Mouse (Mus musculus): ENCODE results near the gene Ifrd2.
"Not testable (repeated sequence)": the region's sequence is repeated elsewhere in the genome, so short reads cannot be mapped to it uniquely, and the experiment has no call there.

Gene Ifrd2

DNA sequence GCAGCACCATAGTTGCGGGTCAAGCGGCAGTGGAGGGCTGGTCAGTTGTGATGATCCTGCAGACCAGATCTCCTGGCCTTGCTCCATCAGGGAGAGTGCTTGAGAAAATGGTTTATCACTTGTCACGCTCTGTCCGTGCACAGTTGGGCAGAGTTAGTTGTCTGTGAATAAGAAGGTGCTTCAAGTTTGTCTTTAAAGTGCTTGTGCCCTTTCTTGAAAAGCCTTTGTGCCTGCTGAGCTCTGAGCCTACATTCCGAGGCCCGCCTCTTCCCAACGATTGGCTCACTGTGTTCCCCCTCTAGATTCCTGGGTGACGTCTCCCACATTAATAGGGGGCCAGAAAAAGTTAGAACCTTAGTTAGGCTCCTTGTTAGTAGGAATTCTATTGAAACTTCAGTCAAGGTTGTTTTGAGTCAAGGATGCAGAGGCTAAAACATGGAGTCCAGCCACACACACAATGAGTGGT is 35.5 kb upstream of the Ifrd2 start:
- DNase-seq (ENCODE audit: low spot score), result peak; percentile 58

DNA sequence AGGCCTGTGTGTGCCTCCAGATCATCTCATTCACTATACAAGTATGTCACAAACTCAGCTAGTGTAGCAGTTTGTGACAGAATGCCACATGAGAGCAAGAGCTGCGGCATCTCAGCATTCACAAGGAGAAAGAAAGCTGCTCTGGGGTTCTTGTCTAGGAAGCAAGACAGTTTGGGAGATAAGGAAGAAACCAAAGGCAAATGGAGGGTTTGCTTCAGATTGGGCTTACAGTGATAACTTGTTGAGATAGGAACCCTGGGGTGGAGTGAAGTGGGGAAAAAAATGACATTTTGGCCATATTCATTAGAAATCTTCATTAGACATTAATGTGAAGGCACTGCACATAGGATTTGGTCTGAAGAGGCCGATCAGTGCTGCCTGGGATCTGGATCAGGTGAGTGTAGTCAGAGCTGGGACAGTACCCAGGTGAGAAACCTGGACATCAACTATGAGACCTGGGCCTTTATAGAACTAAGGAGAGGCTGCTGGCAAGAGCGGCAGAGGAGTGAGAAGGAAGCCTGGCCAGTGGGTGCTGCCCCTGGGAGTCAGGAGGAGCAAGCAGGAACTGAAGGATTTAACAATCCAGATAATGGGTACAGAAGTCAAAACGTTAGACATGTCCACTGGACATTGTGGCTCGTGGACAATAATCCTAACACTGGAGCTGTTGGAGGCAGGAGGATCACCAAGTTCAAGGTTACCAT is 34.6 kb upstream of the Ifrd2 start:
- DNase-seq (ENCODE audit: low spot score), result no peak

DNA sequence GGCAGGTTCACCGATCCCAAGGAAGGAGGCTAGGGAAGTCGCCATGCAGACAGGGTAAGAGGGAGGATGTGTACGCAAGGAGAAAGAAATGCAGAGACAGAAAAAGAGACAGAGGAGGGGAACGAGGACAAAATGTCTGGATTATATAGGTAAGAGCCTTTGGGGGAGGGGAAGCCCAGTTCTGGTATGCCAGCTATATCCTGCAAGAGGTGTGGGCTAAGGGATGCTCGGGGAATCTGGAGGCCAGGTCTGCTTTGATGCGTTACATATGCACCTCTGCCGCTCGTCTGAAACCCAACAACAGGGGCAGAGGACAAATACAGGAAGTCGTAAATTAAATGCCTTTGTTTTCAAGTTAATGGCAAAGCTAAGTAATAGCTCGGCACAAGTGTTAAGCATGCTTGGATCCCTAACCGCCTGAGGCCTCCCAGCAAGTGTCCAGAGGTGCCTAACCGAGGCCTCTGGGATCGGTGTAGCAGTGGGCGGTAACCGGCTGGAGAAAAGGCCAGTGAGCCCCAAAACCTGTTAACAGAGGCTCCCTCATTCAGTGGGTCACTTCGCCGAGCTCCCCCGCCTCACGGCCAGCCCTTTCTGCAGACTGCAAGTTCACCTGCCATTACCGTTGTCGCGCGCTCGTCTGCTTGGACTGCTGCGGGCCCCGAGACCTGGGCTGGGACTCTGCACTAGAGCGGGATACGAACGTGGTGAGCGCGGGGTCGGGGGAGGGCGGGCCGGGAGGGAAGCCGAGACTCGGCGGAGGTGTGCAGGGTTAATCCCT is 33.7 kb upstream of the Ifrd2 start:
- peak; percentile 46 for DNase-seq (ENCODE audit: low spot score)

GRCm38 (mm10) chr9:107554319-107554825 is 33.1 kb upstream of the Ifrd2 start:
- DNase-seq (ENCODE audit: low spot score), result peak; percentile 99

GRCm38 (mm10) chr9:107555031-107555457 is 32.4 kb upstream of the Ifrd2 start:
- DNase-seq (ENCODE audit: low spot score), result peak; percentile 72

DNA sequence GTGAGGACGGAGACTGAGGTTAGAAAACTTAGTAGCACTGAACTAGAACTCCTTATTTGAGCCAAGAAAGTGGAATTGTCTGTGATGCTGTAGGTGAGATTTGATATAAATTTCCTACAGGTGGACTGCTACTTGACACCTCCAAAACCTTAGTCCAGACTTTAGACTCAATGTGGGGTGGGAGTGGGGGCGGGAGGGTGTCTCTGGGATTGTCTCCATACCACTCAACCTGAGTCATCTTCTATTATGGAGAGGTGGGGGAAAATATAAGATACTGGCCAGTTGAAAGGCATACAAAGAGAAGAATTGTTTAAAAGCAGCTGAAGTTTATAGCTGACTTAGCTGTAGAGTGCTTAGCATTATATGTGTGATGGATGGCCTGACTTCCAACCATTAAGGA is 31.7 kb upstream of the Ifrd2 start:
- DNase-seq (ENCODE audit: low spot score), result no peak

DNA sequence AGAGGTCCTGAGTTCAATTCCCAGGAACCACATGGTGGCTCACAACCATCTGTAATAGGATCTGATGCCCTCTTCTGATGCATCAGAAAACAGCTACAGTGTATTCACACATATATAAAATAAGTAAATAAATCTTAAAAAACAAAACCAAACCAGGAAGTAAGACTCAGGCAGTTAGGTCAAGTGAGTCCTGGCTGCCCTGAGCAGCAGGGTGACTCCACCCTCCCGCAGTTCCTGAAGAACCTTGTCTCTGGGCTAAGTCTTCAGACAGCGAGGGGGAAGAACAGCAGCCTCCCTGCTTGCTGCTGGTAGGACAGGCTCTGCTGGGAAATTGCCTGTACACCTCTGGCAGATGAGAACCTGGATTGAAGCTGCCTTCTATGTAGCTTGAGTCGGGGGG is 31.1 kb upstream of the Ifrd2 start:
- no peak for DNase-seq (ENCODE audit: low spot score)

DNA sequence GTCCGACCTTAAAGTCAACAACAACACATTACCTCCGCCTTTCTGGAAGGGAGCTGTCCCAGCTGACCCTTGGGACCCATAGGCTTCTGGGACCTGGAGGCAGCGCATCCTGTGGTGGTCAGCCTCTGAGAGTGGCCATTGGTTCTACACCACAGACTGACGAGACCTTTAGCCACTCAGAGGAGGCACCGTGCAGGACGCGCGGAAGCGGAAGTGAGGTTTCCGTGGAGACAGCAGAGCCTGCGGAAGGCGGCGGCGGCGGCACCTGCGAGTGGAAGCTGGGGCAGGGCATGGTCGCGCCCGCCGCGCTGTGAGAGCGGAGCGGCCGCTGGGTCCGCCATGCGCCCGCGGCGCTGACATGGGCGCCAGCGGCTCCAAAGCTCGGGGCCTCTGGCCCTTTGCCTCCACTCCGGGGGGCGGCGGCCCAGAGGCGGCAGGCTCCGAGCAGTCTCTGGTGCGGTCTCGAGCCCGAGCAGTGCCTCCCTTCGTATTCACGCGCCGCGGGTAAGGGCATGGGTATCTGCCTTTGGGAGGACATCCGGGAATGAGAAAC is 24.3 kb upstream of the Ifrd2 start, which contains the start of gene Tusc2:
Gene Tusc2 (plus strand): TSS at position 227 of the 553 bp plus-strand sequence.
- peak; percentile 96 for DNase-seq (ENCODE audit: low spot score)

- DNase-seq (ENCODE audit: low spot score), result not testable (repeated sequence)
Observed at GRCm38 (mm10) chr9:107565556-107565955, 21.9 kb upstream of the Ifrd2 start.

DNA sequence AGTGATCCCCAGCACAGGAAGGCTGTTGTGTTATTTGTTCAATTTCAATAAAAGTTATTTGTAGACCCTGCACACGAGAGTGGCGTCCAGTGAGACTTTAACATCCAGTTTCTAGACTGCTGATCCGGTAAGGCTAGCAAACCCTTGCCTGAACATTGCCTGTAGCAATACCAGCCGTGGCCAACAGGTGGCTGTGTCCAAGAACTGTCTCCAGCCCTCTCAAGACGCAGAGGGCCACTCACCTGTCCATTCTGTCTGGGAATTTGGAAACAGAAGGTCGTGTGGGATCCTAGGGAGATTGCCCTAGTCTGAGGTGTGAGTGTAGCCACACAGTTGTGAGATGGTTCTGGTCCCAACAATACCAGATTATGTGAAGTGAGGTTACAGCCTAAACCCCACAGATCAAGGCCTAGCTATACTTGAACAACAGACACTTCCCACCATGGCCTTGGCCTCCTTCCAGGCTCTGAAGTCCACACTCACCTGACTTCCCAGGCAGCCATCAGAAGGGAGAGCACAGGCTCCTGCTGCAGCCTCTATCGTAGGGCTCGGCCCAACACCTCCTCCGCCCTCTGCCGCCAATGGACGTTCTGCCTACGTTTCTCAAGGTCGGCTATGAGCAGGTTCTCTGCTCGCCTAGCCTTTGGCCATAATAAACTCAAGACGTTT is 21.3 kb upstream of the Ifrd2 start:
- peak; percentile 85 for DNase-seq (ENCODE audit: low spot score)

DNA sequence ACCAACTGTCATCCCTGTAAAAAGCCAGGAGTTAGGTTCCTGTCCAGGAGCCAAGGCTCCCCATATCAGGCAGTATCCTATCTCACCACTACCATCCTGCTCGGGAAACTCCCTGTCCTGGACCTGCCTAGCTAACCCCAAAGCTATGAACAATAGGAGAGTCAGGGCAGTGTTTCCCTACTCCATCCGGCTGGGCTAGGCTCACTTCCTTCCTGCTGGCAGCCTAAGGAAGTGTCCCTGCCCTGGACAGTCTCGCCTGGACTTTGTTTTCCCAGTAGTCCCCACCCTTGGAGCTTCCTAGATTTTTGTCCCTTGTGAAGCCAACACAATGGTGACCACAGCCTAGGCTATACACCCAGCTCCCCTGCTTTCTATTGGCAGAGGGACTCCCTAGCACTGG is 20.6 kb upstream of the Ifrd2 start:
- no peak for DNase-seq (ENCODE audit: low spot score)

DNA sequence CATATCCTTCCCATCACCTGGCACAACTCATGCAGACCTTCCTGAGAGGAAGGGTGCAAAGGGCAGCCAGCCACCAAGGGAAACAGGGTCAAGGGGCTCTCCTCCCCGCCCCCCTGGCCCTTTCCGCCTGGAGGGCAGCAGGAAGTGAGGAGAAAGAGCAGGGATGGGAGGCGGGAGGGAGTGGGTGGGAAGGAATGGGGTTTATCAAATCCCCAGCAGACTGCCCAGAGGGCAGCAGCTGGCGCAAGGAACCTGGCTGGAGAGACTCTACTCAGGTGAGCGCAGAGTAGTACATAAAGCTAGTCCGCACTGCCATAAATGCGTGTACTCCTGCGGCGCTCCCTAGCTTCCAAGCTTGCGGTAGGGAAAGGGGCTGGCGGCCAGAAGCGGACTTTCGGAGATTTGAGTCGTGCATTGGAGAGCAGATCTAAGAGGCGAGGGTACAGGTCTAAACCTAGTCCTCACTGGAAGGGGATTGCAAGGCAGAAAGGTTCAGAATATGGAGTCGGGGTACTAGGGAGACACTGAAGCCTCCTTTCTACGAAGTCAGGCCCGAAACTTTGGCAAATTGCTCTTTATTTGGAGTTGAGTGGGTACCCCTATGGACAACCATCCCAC is 19.6 kb upstream of the Ifrd2 start, which contains the start of gene Hyal2:
Gene Hyal2 (plus strand): TSS at position 244 of the 618 bp plus-strand sequence.
- peak; percentile 51 for DNase-seq (ENCODE audit: low spot score)

DNA sequence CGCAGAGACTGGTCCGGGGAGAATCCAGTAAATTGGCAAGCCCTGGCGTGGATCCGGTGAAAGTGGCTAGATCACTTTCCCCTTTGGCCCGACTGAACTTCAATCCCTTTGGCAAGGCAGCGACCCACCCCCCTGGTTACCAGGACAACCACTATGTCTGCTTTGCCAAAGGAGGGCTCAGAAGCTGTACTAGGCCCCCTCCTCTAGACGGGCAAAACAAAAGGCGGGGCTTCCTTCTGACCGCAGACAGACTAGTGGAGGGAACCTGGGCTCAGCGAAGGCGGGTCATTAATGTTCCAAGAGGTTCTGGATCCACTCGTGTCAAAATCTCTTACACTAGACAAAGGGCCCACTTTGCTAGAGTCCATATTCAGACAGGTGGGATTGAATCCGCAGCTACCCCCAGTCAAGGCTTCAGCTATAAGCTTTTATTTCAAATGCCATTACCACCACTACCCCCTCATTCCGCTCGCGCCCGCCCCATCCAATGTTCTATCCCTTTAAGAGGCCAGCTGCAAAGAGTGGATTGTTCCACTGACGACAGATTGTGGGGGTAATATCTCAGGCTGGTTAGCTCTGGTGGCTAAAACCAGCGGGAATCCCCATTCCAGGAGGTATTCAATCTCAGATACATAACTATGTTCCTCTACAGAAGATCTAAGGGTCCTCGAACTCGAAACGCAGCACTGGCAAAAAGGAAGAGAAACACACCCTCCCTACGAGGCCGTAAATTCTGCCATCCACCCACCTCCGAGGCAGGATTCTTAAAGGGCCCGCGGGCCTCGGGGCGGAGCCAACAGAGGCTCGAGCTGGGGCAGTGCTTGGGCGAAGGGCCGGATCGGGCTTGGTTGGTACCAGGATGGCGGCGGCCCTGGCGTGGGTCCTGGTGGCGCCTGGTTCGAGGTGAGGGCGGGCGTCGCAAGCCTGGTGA is 18.8 kb upstream of the Ifrd2 start:
- DNase-seq (ENCODE audit: low spot score), result peak; percentile 93

DNA sequence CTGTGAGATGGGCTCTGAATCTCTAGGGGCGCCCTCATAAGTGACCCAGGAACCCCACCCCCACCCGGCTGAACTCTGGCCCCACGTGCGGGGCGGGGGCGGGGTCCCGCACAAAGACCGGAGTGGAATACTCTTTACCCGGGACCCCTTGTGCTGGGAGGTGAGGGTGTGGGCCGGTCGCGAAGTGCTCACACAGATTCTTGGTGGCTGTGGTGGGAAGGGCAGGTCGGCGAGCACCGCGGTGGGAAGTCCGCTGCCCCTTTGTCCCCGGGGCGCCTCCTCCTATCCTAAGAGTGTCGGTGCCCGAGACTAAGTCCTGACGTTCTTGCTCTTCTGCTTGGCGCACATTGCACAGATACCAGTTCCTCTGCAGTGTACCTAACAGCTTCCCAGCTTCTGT is 18.2 kb upstream of the Ifrd2 start:
- no peak for DNase-seq (ENCODE audit: low spot score)

- no peak for DNase-seq (ENCODE audit: low spot score)
Observed at GRCm38 (mm10) chr9:107570016-107570415, 17.4 kb upstream of the Ifrd2 start.

DNA sequence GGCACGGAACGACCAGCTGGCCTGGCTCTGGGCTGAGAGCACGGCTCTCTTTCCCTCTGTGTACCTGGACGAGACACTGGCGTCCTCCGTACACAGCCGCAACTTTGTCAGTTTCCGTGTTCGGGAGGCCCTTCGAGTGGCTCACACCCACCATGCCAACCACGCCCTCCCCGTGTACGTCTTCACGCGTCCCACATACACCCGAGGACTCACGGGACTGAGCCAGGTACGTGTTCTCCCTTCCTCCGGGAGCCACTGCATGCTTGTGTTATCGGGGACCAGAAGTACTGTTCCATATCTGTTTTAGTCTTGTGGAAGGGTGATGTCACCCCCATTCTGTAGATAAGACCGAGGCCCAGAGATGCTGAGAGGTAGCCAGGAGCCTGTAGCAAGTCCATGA is 16.6 kb upstream of the Ifrd2 start:
- no peak for DNase-seq (ENCODE audit: low spot score)

DNA sequence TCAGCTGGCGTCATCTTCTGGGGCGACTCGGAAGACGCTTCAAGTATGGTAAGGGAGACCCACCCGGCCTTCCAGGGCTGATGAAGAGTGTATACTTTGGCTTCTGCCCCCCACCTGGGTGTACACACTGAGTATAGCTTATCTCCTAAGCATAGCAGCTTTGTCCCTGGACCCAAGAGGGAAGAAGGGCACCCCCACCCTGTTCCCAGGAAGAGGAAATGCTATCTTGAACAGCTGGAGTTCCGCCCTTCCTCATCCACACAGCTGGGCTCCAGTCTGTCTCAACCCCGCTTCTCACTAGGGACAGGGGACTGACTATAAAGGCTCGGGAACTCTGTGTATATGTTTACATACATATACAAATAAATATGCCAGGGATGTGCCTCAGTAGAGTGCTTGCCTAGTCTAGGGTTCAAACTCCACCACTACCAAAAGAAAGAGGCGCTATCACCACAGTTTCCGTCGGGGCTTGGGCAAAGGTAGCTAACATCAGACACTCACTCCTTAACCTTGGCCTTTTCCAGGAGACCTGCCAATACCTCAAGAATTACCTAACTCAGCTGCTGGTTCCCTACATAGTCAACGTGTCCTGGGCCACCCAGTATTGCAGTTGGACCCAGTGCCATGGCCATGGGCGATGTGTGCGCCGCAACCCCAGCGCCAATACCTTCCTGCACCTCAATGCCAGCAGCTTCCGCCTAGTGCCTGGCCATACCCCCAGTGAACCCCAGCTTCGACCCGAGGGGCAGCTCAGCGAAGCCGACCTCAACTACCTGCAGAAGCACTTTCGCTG is 15.7 kb upstream of the Ifrd2 start:
- no peak for DNase-seq (ENCODE audit: low spot score)

DNA sequence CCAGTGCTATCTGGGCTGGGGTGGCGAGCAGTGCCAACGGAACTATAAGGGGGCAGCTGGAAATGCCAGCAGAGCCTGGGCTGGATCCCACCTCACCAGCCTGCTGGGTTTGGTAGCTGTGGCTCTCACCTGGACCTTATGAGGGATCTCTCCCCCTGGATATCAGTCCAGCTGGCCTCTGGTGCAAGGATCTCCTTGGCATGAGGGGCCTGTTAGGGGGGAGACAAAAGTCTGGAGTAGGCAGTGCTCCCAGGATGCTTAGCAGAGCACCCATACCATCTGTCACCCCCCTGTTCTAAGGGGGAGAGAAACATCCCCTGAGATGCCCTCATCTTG is 15.1 kb upstream of the Ifrd2 start:
- DNase-seq (ENCODE audit: low spot score), result no peak

DNA sequence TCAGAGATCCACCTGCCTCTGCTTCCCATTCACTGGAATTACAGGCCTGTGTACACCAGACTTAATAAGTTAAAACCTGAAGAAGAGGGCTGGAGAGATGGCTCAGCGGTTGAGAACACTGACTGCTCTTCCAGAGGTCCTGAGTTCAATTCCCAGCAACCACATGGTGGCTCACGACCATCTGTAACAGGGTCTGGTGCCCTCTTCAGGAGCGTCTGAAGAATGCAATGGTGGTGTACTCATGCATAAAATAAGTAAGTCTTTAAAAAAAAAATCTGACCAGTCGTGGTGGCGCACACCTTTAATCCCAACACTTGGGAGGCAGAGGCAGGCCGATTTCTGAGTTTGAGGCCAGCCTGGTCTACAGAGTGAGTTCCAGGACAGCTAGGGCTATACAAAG is 13.7 kb upstream of the Ifrd2 start:
- DNase-seq (ENCODE audit: low spot score), result not testable (repeated sequence)
